Mouse (Mus musculus) embryo, embryonic 10.5 days (tissue): ENCODE results near the gene Zc3h12a.

Source experiments
- DNase-seq: peaks from one replicate; pipeline ENCODE4 v3.0.0-alpha.2; 2015; ENCODE audit warnings: low spot score

Gene Zc3h12a

DNA sequence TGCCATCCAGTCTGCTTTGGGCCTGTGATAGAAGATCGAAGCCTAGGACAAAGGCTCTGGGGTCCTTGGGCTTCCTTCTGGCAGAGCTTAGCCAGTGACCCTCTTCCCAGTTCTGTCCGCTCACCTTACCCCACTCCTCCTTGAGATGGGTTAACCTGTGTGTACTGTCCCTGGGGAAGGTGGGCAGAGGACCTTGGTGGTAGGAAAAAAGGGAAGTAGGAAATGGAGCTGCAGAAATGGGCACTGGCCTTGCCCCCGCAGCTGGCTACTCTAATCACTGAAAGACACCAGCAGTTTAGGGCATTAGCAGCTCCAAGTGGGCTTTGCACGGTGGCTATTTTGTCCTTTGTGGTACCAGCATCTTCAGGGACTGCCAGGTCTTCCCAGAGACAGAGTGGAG is 12.6 kb downstream of the Zc3h12a start:
- DNase-seq: no peak

DNA sequence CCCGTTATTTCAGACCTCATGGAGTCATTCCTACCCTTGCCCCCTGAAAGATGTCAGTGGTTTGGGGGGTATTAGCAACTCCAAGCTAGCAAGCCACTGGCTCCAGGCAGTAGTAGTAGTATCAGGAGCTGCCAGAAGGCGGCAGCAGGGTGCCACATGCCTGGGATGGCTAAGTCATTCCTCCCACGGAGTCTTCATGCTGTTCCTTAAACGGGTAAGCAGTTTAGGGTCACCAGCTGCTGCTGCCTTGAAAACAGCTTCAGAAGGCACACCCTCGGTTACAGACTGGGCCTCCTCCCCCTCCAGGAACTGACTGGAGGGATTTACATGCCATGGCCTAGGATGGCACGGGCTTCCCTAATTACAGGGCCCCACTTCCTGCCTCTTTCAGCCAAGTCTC is 13.0 kb downstream of the Zc3h12a start:
- peak; percentile 86 for DNase-seq

DNA sequence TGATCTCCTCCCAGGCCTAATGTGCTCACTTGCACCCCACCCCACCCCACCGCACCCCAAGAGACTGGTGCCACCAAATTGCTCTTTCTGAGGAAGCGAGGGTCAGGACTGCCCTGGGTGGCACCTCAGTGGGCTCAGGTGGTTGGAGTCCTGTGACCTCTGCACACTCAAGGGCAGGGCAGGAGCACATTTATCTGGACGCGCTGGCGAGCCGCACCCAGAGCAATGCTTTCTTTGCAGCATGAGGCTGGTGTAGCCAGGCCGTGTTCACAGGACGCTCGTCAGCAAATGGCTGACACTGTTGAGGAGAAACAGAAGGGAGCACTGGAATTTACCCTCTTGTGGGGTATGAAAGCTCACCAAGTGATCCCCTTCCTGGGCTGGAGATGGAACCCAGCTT is 22.3 kb downstream of the Zc3h12a start:
- DNase-seq: no peak

DNA sequence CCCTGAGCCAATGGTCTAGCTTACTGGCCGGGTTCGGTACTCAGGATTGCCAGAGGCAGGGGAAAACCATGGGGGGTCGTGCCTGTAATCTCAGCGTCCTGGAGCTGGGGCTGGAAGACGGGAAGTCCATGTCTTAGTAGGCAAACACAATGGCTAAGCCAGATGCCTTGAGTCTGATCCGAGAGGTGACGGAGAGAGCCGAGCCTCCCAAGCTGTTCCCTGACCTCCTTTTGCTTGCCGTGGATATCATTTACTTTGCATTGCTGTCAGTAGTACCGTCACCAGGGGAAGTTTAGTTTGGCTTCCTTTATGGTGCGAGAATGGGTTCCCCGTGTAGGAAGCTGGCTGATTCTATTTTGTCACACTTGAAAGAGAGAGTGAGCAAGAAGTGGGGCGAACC is 26.3 kb downstream of the Zc3h12a start:
- no peak for DNase-seq

DNA sequence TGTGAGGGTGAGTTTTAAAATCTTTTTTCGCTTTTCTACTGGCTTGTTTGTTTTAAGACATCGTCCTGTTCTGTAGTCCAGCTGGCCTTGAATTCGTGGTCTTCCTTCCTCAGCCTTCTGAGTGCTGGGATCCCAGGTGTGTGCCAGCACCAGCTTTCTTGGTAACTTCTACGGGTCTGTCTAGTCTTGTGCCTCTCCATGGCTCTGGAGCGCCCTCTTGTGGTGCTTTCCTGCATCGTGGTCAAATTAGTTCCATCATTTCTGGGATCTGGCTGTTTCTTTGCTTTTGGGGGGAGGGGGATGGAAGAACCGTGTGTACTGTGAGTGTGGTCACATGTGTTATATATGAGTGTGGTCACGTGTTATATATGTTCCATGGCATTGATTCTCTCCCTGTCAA is 28.2 kb downstream of the Zc3h12a start:
- peak; percentile 91 for DNase-seq

DNA sequence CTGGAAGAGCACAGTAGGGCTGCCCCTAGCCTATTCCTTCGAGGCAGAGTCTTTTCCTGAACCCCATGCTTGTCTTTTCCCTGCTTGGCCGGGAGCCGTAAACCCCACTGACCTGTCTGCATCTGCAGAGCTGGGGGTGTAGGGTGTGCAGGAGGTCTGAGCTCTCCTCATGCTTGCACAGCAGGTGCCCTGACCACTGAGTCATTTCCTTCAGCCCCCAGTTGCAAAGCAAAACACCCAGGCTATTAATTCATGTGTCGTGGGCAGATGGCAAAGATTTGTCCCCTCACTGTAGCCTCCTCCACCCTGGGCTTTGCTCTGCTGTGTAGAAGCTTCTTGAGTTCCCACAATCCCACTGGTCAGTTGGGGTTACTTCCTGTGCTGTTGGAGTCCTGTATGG is 30.2 kb downstream of the Zc3h12a start:
- no peak for DNase-seq

DNA sequence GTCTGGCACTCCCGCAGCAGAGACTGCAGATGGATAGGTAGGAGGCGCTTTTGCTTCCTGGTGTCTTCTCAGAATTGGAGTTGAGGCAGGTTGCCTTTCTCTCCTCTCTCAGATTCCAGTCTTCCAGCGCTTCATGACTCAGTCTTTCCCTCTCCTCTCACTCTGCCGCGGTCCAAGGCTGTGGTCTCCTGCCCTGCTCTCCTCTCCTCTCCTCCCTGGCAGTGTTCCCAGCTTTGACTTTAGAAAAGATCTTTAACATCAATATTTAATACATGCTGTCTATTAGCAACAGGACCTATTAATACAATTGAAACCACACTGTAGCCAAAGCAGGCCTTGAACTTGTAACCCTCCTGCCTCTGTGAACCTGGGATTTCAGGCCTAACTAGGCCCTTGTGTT is 31.6 kb downstream of the Zc3h12a start:
- DNase-seq: no peak

DNA sequence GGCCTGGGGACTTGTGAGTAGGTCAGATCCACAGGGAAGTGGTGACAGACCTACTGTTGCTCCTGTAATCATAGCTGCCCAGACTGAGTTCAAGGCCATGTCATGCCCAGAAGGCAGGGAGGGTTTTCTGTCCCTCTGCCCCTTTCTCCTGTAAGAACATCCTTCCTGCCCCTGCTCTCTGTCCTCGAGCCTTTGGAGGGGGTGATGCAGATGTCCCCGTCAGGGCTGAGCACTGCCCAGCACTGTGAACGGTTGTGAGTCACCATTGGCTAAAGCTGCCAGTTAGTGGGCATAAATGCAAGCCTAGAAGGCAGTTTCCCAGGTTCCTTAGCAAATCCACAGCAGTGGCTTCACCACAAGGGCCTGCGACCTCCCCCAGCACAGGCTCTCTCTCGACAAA is 34.6 kb downstream of the Zc3h12a start:
- DNase-seq: no peak

DNA sequence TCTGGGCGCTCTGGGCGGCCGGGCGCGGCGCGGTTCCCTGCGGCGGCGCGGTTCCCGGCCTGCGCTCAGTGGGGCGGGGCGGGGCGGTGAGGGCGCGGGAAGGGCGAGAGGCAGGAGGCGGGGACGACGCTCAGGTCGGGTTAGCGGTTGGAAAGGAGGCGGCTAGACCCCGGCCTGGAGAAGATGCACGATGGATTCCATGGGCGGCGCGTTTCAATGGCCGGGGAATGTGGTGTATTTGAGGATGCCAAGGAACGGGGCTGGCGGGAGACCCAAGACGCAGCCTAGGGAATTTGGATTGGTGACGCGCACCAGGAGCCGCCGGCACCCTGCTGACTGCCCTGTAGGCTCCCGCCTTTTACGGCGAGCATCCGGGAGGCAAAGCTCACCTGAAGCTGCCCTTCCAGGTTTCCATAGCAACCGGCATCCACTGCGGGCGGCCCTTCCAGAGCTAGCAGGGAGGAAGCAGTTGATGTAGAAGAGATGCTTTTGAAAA is 42.2 kb downstream of the Zc3h12a start:
- peak; percentile 78 for DNase-seq

DNA sequence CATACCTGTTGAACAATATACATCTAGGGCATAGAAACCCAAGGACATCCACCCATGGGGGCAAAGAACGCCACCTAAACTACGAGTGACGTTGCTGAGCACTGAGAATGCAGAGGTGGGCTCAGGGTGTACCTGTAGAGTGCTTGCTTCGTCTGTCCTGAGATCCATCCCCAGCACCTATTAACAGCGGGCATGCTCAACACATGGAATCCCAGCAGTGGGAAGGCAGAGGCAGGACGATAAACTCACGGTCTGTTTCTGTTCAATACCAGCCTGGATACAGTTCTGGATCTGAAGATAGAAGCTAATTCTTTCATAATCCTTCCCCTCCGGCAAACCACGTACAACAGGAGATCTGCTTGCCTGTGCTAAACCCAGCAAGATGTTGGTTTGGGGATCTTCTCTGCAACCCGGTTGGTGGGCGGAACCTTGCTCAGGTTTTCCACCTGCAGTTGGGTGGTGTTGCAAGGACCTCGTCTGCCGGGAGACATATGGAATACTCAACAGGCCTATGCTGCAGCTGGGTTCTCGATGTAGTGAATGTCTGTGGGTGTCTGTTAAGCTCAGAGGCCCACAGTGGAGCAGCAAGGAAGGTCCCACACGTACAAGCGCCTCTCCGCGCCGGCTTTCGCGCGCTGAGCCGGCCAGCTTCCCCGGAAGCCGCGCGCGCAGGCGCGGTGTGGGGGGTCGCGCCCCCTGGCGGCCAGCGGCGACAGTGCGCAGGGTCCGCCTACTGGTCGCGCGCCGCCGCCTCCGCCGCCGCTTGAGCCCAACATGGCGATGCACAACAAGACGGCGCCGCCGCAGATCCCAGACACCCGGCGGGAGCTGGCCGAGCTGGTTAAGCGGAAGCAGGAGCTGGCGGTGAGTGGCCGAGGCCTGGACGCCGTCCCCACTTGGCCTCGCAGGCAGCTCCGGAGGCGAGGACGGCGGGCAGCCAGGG is 43.0 kb downstream of the Zc3h12a start, which contains the start of gene Meaf6:
TSS of gene Meaf6 (plus strand) at position 732 of the 943 bp plus-strand sequence.
- DNase-seq: peak; percentile 90

DNA sequence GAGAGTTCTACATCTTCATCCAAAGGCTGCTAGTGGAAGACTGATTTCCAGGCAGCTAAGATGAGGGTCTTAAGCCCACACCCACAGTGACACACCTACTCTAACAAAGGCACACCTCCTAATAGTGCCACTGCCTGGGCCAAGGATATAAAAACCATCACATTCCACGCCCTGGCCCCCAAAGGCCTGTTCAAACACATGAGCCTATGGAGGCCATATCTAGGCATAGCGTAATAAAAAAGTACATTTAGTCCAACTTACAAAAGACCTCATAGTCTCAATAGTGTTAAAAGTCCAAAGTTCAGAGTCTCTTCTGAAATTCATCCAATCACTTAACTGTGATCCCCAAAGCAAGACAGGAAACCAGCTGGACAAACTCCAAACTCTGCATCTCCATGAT is 48.9 kb downstream of the Zc3h12a start:
- no peak for DNase-seq

DNA sequence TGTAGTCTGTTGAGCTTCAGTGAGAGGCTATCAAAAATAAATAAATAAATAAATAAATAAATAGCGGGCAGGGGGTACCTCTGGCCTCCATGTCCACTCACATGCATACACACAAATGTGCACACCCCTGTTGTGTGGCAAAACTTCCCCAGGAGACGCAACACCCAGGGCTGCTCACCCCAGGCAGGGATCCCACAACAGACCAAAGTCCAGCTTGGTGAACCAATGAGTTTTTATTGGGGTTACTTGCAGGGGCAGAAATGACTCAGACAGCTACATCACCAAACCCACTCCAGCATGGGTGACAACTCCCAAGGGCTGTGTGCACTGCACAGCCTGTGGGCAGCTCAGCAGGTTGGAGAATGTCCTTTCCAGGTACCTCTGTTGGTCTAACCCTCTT is 49.9 kb downstream of the Zc3h12a start:
- no peak for DNase-seq
